Mouse (Mus musculus): ENCODE measurements around the gene Sec16a.

DNA sequence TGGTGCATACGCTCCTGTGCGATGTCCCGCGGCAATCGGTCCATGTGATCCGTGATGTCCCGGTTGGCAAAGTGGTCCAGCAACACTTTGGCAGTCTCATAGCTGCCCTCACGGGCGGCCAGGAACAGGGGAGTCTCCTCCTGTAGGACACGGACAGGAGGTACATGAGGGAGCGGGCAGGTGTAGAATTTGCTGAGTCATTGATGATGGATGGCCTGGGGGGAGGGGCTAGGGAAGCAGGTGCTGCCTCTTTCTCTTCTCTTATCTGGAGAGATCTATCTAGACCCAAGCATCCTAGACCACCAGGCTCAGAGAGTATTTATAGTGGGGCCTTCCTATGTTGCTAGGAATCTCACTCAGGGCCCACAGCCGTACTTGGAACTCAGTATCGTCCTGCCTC lies 15.8 kb upstream of the Sec16a start:
- no peak for TF ChIP-seq CTCF (IDR thresholded peaks at IDR 0.05; ENCODE audit: low read depth, low read length)
- TF ChIP-seq POLR2A (IDR thresholded peaks at IDR 0.05; ENCODE audit: extremely low read depth, insufficient read depth, low read length), result no peak

All from liver, adult 2 months (tissue).